Mouse (Mus musculus) intestine, postnatal 0 days (tissue): Measurements from ENCODE around the gene Bbs9. TPM values are rescaled to one million over a fixed set of nuclear protein-coding genes. Genes with fewer than 3 reads are reported as not detected.
A peak's percentile ranks its signal among the peaks of the same experiment; 100 is the strongest.

Experiments used
- ATAC-seq: fragments of 200-750 bp; cut with Nextera tagmentation; 2 replicates; pipeline ENCODE4 v1.8.0; 2017; ENCODE audit warnings: mild to moderate bottlenecking, moderate TSS enrichment, moderate library complexity
- H3K27ac ChIP-seq: fragments of 300-500 bp; sonication (generic); 2 replicates; pipeline ENCODE4 v1.5.1; 2014; ENCODE audit warnings: mild to moderate bottlenecking, low read depth, low read length, moderate library complexity
- H3K27me3 ChIP-seq: fragments of 300-500 bp; sonication (generic); replicated peaks from 2 replicates; pipeline ENCODE4 v1.6.1; 2014; ENCODE audit warnings: low read length, mixed read lengths; ENCODE audit not compliant: control insufficient read depth, insufficient read depth
- H3K36me3 ChIP-seq: fragments of 300-500 bp; sonication (generic); 2 replicates; pipeline ENCODE4 v1.6.1; 2014; ENCODE audit warnings: mild to moderate bottlenecking, moderate library complexity; ENCODE audit not compliant: control insufficient read depth, insufficient read depth
- H3K4me1 ChIP-seq: fragments of 300-500 bp; sonication (generic); replicated peaks from 2 replicates; pipeline ENCODE4 v1.6.1; 2014; ENCODE audit warnings: antibody characterized with exemption, low read length, mixed read lengths; ENCODE audit not compliant: control insufficient read depth, insufficient read depth
- H3K4me2 ChIP-seq: fragments of 300-500 bp; sonication (generic); replicated peaks from 2 replicates; pipeline ENCODE4 v1.6.1; 2014; ENCODE audit warnings: low read depth, mild to moderate bottlenecking, moderate library complexity
- H3K4me3 ChIP-seq: fragments of 300-500 bp; sonication (generic); 2 replicates; pipeline ENCODE4 v1.5.1; 2014; ENCODE audit warnings: low read depth, low read length
- H3K9ac ChIP-seq: fragments of 300-500 bp; sonication (generic); 2 replicates; pipeline ENCODE4 v1.6.1; 2014; ENCODE audit warnings: mild to moderate bottlenecking, low read depth, low read length
- H3K9me3 ChIP-seq: fragments of 300-500 bp; sonication (generic); 2 replicates; pipeline ENCODE4 v1.6.1; 2016; ENCODE audit warnings: mixed run types; ENCODE audit not compliant: control insufficient read depth
- CTCF ChIP-seq: sonication (generic); IDR thresholded peaks from 2 replicates; pipeline ENCODE4 v1.5.1; 2016; ENCODE audit warnings: low read depth, mild to moderate bottlenecking, control low read depth, antibody characterized with exemption, moderate library complexity
- WGBS: fragments of 180-500 bp; shearing (Covaris S2); extraction: QIAGEN DNeasy Blood & Tissue Kit; methylation state at CpG from one replicate; pipeline ENCODE4 v1.1.7; 2014; 5-methylcytosine and 5-hydroxymethylcytosine counted together
- polyA plus RNA-seq: library from polyadenylated mRNA; unstranded; fragments of >200 nt; fragmentation: Nextera tagmentation; extraction: Ambion mirVana; gene quantifications from 2 replicates; pipeline ENCODE4 v1.2.1, GENCODE M21; 2015

The Bbs9 gene
- polyA plus RNA-seq, 1 experiment from 2014 or later, result 4.9 TPM

DNA sequence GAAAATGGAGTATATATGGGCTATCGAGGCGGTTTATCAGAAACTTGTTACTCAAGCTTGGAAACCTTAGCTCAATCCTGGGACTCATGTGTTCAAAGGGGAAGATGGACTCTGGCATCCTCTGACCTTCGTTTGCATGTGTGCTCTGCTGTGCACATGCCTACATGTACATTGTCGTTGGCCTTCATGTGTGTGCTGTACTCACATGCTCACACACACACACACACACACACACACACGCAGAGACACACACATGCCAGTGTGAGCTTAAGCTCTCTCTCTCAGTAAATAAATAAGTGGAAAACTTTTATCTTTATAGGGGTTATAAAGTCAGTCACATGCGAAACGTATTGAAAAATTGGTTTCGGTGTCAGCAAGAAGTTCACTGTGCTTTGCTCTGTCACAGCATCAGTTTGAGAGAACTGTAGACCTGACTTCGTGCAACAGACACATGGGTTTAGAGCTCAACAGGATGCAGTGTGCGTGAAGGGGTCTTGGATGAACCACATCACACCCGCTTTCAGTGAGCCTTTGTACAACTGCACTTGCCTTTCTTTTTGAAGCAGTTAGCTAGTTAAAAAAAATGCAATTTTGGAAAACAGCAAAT, 62.4 kb downstream of the Bbs9 start:
- TF ChIP-seq CTCF, result no peak
- H3K4me1 ChIP-seq, result 0 out of 2 replicates have a peak, but pooled peaks cover 2% of the 10 kb centered on the region
- ATAC-seq, result peak; percentile 72

DNA sequence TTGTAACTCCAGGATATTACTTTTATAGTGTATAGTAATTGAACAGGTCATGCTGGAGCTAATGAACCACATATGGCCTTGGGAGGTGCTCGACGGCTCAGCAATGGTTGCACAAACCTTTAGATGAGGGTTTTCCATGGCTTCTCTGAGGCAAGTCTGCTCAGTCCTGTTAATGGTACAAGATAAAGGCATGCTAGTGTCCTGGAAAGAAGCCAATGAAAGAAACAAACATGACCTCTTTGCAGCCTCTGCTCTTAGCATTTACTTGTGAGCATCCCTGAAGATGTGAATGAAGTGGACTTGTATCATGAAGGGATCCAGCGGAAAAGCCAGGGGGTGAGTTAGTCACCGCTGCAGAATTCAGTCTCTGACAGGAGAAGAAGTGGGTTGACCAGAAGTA, 64.0 kb downstream of the Bbs9 start:
- Histone ChIP-seq H3K4me2 (no peak overlapping the region), H3K36me3 (no peaks in the 10 kb centered on the region), H3K9ac (no peak overlapping the region), H3K4me1 (0 out of 2 replicates have a peak, but pooled peaks cover 2% of the 10 kb centered on the region), H3K4me3 (no peak overlapping the region), H3K27me3 (no peaks in the 10 kb centered on the region), H3K27ac (no peak overlapping the region), H3K9me3 (no peaks in the 10 kb centered on the region)
- ATAC-seq, result no peak
- no peak for TF ChIP-seq CTCF
- WGBS, result 63% methylated on average over 4 of the region's 4 CpGs

More for the DNA sequence above, 62.4 kb downstream of the Bbs9 start:
- no peak overlapping the region for H3K4me3 ChIP-seq
- no peaks in the 10 kb centered on the region for H3K27me3 ChIP-seq
- H3K4me2 ChIP-seq, result peak overlapping the region; percentile 30; the same call in 1 of the 2 replicates
- H3K9ac ChIP-seq, result no peak overlapping the region
- H3K27ac ChIP-seq, result no peak overlapping the region
- H3K9me3 ChIP-seq, result no peaks in the 10 kb centered on the region
- WGBS, result 49% methylated on average over 11 of the region's 11 CpGs
- H3K36me3 ChIP-seq, result no peaks in the 10 kb centered on the region

DNA sequence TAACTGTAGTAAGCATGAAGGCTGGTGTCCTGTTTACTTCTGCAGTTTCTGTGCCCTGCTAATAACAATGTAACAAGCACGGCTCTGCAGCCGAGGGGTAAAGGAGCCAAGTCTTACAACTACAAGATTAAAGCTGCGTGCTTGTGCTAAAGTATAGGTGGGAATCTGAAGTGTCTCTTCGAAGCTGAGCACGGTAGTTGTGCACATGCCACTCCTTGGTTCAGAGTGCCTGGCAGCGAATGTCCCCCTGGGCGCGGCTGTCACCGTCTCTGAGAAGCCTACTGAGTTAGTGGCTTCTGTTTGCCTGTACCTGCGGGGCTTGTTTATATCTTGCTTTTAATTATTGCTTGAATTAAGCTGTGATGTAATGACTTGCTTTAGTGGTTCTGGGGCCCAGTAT, 65.6 kb downstream of the Bbs9 start:
- no peak overlapping the region for H3K27ac ChIP-seq
- no peaks in the 10 kb centered on the region for H3K27me3 ChIP-seq
- WGBS, result 48% methylated on average over 10 of the region's 10 CpGs
- 0 out of 2 replicates have a peak, but pooled peaks cover 2% of the 10 kb centered on the region for H3K4me1 ChIP-seq
- H3K9ac ChIP-seq, result no peak overlapping the region
- TF ChIP-seq CTCF, result no peak
- H3K9me3 ChIP-seq, result no peaks in the 10 kb centered on the region
- no peak overlapping the region for H3K4me2 ChIP-seq
- H3K36me3 ChIP-seq, result no peaks in the 10 kb centered on the region
- no peak for ATAC-seq
- no peak overlapping the region for H3K4me3 ChIP-seq

DNA sequence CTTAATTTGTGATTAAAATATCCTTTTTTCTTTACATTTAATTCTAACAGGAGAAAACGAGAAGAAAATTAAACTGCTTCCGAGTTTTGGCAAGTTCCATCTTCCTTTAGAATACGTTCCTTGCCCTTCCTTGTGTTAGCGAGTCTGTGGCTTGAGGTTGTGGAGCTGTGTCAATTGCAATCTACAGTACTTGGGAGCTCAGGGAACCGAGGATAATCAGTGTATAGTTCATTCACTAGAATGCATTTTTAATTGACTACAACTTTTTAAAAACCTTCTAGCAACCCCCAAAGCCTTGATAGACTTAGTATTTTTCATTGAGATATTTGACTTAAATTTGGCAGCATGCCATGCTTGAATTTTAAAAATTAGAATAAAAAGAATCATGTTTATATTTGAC, 68.0 kb downstream of the Bbs9 start:
- no peaks in the 10 kb centered on the region for H3K9me3 ChIP-seq
- TF ChIP-seq CTCF, result no peak
- H3K4me1 ChIP-seq, result no peaks in the 10 kb centered on the region
- no peak overlapping the region for H3K4me2 ChIP-seq
- no peaks in the 10 kb centered on the region for H3K27me3 ChIP-seq
- H3K36me3 ChIP-seq, result no peaks in the 10 kb centered on the region
- no peak overlapping the region for H3K27ac ChIP-seq
- WGBS, result 84% methylated on average over 5 of the region's 5 CpGs
- no peak overlapping the region for H3K9ac ChIP-seq
- ATAC-seq, result no peak
- H3K4me3 ChIP-seq, result no peak overlapping the region

DNA sequence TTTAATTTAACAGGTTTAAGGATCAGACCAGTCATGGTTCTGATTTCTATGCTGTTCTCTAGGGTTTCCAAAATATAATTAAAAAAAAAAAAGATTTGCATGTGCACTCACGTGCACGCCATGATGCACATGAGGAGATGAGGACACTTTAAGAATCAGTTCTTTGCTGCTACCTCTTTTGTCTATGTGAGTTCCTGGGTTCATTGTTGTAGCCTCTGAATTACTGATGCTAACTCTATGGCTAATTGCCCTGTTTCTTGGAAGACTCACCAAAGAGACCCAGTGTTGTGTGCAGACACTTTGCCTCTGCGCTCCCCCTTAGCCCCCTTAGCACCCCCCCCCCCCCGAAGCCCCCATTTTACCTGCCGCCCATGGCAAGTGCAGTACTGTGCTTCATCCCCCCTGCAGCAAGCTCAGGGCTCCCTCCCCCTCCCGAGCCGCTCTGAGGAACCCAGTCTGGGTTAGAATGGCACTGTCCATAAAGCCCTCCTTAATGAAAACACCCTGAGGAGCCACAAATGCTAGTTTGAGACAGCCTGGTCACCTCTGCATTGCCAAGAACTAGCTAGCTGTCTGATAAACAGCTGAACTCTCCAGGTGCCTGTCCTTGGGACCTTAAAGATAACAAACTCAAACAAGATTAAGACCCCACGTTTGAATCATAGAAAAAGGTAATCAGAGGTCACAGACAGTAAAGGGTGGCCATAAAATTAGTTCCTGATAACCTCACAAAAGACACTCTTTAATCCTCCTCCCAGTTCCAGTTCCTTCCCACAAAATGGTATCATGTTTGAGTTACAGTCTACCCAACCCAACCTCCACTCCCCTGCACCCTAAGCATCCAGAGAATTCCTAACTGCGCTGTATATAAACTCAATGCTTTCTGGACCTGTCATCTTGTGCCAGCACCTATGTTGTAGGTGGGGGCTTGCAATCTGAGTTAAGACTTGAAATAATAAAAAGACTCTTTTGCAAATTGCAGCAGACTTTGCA, 69.1 kb downstream of the Bbs9 start:
- no peaks in the 10 kb centered on the region for H3K9me3 ChIP-seq
- H3K27ac ChIP-seq, result no peak overlapping the region
- 48% methylated on average over 9 of the region's 9 CpGs for WGBS
- no peaks in the 10 kb centered on the region for H3K4me1 ChIP-seq
- H3K27me3 ChIP-seq, result no peaks in the 10 kb centered on the region
- no peak overlapping the region for H3K9ac ChIP-seq
- no peaks in the 10 kb centered on the region for H3K36me3 ChIP-seq
- no peak for TF ChIP-seq CTCF
- no peak overlapping the region for H3K4me2 ChIP-seq
- no peak overlapping the region for H3K4me3 ChIP-seq
- peak; percentile 38; the same call in 1 of the 2 replicates for ATAC-seq

DNA sequence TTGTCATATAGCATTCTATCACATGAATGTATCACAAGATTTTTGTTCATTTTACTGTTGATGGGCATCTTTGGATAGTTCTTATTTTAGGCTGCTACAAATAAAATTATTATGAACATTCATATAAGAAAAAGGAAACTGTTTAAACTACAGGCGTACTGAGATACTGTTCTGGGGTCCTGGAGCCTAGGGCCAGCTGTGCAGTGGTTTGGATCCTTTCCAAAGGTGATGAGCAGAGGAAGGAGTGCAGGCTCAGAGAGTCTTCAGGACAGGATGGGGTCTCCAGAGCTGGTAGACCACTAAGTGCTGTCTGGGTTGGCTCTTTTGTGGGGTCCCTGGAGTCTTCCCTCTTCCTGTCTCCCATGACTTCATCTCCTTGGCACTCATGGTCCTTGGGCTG, 75.8 kb downstream of the Bbs9 start:
- no peak for TF ChIP-seq CTCF
- WGBS, result 59% methylated on average over 1 of the region's 1 CpGs
- no peaks in the 10 kb centered on the region for H3K27me3 ChIP-seq
- no peak overlapping the region for H3K27ac ChIP-seq
- no peaks in the 10 kb centered on the region for H3K9me3 ChIP-seq
- H3K4me3 ChIP-seq, result no peak overlapping the region
- no peak overlapping the region for H3K4me2 ChIP-seq
- H3K36me3 ChIP-seq, result no peaks in the 10 kb centered on the region
- no peak for ATAC-seq
- no peaks in the 10 kb centered on the region for H3K4me1 ChIP-seq
- H3K9ac ChIP-seq, result no peak overlapping the region
